9 mouse cellular contexts compared by ENCODE assay signal in genomic region chr1:105362701-105363100, GRCm38 (mm10). TPM values are rescaled to one million over a fixed set of nuclear protein-coding genes. Genes with fewer than 3 reads are reported as not detected.
DNase-seq lines count a peak whose midpoint lies in the region; TF ChIP-seq lines count a peak whose summit lies in the region.
"Had no signal": no experiment of that assay in that cellular context is flagged by ENCODE, and none has a peak within 500 bp of the region (broad histone marks: within the 10 kb centered on the region; RNA-seq: fewer than 3 reads in every experiment).

No protein-coding gene starts in this region.

- H3K4me1 ChIP-seq in E14TG2a.4 (replicated peaks; ENCODE audit: low read depth, low read length), result no peaks in the 10 kb centered on the region

- no peak for DNase-seq in left cerebral cortex, adult 2 months (ENCODE audit: extremely low spot score in 1 of 2, low spot score in 2 of 2)
- DNase-seq in left cerebral cortex, postnatal 4 days, result no peak
- peak; percentile 13 for DNase-seq in NIH3T3 (ENCODE audit: low read depth)
- peak; percentile 27 for DNase-seq in lung, postnatal 36 days
- no peak for DNase-seq in ovary, adult 18-20 months (ENCODE audit: low spot score)
- no peak for DNase-seq in gastrocnemius, adult 18-20 months (ENCODE audit: low spot score)
- no peak for DNase-seq in right cerebral cortex, postnatal 14 days

- peak; percentile 48 for TF ChIP-seq CTCF in left cerebral cortex, adult 2 months (IDR thresholded peaks at IDR 0.05)
- TF ChIP-seq CTCF in E14TG2a.4 (conservative IDR thresholded peaks at IDR 0.05; ENCODE audit: low read length), result peak; percentile 68

- H3K4me3 ChIP-seq in left cerebral cortex, adult 2 months, result no peak overlapping the region
- H3K4me3 ChIP-seq in E14TG2a.4 (replicated peaks; ENCODE audit: low read length), result no peak overlapping the region
- H3K4me3 ChIP-seq: erythroblast, embryonic 14.5 days had no signal

- H3K36me3 ChIP-seq in E14TG2a.4 (ENCODE audit: insufficient read depth, low read length), result no peaks in the 10 kb centered on the region

- peaks cover 9% of the 10 kb centered on the region for H3K27me3 ChIP-seq in E14TG2a.4 (ENCODE audit: insufficient read depth, low read length)

- H3K9me3 ChIP-seq in E14TG2a.4 (ENCODE audit: low read length), result no peaks in the 10 kb centered on the region

- intact Hi-C loops in left cerebral cortex, adult 2 months (cut with DNase I), result no loop called here
- intact Hi-C loops in left cerebral cortex, postnatal 4 days (cut with DNase I), result no loop called here

- H3K27ac ChIP-seq in left cerebral cortex, adult 2 months, result no peak overlapping the region

RNA-seq across cellular contexts. Expression of gene Rnf152, which starts 6.2 kb away (rescaled TPM):
- total RNA-seq in left cerebral cortex, adult 2 months (2021), result 1 to 10 TPM; 7.6 to 9.4 TPM
- 10 to 100 TPM; 36.3 to 38.9 TPM for total RNA-seq in left cerebral cortex, postnatal 4 days (2021)
- total RNA-seq in gastrocnemius, adult 18-20 months (2021), result under 1 TPM; 0.30 to 0.38 TPM

Comparison
In these comparisons a context has a peak if more than half of its experiments do, and no peak if none do; other contexts are left out.
1. DNase-seq: peak in NIH3T3 (single experiment) and lung, postnatal 36 days (single experiment); none in left cerebral cortex, adult 2 months (0 of 2), left cerebral cortex, postnatal 4 days (single experiment), ovary, adult 18-20 months (single experiment), gastrocnemius, adult 18-20 months (single experiment) and right cerebral cortex, postnatal 14 days (single experiment).
2. RNA of gene Rnf152, which starts 6.2 kb away (total RNA-seq): 36.3 to 38.9 TPM in left cerebral cortex, postnatal 4 days and 7.6 to 9.4 TPM in left cerebral cortex, adult 2 months; 0.30 to 0.38 TPM in gastrocnemius, adult 18-20 months; every median in the first group is over 4 times any median in the second.